Mouse (Mus musculus): ENCODE measurements at regions not wholly inside any gene's neighbourhood (a gene's known extent, or its start where the extent isn't known, plus 50 kb on each side); places are given as distances from the start of the nearest gene placed in this dataset.

DNA sequence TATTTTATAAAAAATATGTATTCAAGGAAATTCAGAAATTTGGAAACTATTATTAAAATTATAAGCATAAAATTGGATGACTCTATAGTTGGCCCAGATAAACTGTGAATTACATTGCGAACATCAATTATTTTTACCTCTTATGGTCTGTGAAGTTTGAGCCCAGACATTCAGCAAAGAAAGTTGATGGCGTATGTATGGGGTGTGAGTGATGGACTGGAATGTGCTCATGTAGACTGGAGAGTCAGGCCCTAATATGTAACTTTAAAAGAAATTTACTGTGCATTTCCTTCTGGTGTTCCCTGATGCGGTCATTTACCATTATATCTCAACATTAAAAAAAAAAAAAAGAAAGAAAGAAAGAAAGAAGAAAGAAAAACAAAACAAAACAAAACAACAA lies 592.1 kb downstream of the Bckdhb start:
- Histone ChIP-seq H3K27me3 (ENCODE audit: control insufficient read depth, insufficient read depth, low read length) (no peaks in the 10 kb centered on the region), H3K36me3 (replicated peaks; ENCODE audit: control insufficient read depth, insufficient read depth, low read length) (no peaks in the 10 kb centered on the region), H3K9ac (replicated peaks; ENCODE audit: low read depth, low read length) (no peak overlapping the region), H3K4me1 (ENCODE audit: control insufficient read depth, insufficient read depth) (no peaks in the 10 kb centered on the region), H3K4me3 (ENCODE audit: low read depth, low read length) (no peak overlapping the region), H3K9me3 (replicated peaks; ENCODE audit: control insufficient read depth, low read length) (no peaks in the 10 kb centered on the region), H3K4me2 (ENCODE audit: low read depth, low read length) (no peak overlapping the region), H3K27ac (ENCODE audit: low read depth) (no peak overlapping the region)
- TF ChIP-seq EP300 (IDR thresholded peaks at IDR 0.05; ENCODE audit: low read depth) (no peak), CTCF (IDR thresholded peaks at IDR 0.05; ENCODE audit: low read depth) (no peak)
- WGBS = 76% methylated on average over 3 of the region's 3 CpGs
- DNase-seq (ENCODE audit: low spot score) (no peak), ATAC-seq (ENCODE audit: insufficient read depth, low read depth) (no peak)

DNA sequence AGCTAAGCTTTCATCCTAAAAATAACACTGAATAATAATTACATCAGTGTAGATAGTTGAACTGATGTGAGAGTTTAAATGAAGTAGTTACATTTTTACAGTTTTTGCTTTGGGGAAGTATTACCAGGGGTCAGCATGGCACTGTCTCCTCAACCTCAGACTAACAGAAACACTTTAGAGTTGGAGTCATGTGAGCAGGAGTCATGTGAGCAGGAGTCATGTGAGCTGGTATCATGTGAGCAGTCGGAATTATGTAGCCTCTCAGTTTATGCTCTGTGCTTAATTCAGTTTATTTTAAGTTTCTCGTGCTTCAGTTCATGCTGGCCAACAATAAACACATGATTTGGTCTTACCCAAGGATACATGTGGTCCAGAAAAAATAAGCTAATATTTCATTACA lies 620.5 kb downstream of the Bckdhb start:
- no peak for TF ChIP-seq EP300 (IDR thresholded peaks at IDR 0.05; ENCODE audit: low read depth)
- TF ChIP-seq CTCF (IDR thresholded peaks at IDR 0.05; ENCODE audit: low read depth) = no peak
- ATAC-seq (ENCODE audit: insufficient read depth, low read depth) (no peak), DNase-seq (ENCODE audit: low spot score) (no peak)
- no peaks in the 10 kb centered on the region for H3K9me3 ChIP-seq (replicated peaks; ENCODE audit: control insufficient read depth, low read length)
- H3K27me3 ChIP-seq (ENCODE audit: control insufficient read depth, insufficient read depth, low read length) = no peaks in the 10 kb centered on the region
- no peaks in the 10 kb centered on the region for H3K36me3 ChIP-seq (replicated peaks; ENCODE audit: control insufficient read depth, insufficient read depth, low read length)
- no peak overlapping the region for H3K4me3 ChIP-seq (ENCODE audit: low read depth, low read length)
- H3K27ac ChIP-seq (ENCODE audit: low read depth) = no peak overlapping the region
- no peak overlapping the region for H3K4me2 ChIP-seq (ENCODE audit: low read depth, low read length)
- no peaks in the 10 kb centered on the region for H3K4me1 ChIP-seq (ENCODE audit: control insufficient read depth, insufficient read depth)
- WGBS = 70% methylated on average over 2 of the region's 2 CpGs
- H3K9ac ChIP-seq (replicated peaks; ENCODE audit: low read depth, low read length) = no peak overlapping the region

DNA sequence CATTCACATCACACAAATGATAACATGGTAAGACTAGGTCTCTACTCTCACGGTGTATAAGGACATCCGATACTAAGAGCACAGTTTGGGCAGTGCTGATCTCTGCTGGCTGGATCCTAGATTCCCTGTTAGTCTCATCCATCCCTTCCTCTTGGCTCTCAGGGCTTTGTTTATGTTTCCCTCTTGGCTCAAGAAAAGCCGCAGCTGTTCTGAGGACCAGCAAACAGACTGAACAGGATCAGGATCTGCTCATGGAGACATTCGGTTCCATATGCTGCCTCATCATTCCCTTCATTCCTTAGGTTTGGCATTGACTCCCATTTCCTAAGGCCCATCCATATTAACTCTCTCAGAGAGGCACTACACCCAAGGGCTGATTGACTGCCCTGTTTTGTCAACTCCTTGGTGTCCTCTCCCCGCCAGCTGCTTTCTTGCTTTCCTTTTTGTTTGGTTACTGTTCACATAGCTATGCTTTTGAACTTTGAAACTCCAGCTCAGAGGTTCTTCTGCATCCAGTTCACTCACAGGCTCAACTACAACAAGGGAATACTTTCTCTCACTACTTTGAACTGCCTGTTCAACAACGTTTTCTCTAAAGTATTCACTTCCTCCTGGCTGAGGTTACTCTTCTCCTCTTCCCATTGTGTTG lies 623.2 kb downstream of the Bckdhb start:
- no peak for TF ChIP-seq EP300 (IDR thresholded peaks at IDR 0.05; ENCODE audit: low read depth)
- no peak for TF ChIP-seq CTCF (IDR thresholded peaks at IDR 0.05; ENCODE audit: low read depth)
- Histone ChIP-seq H3K9me3 (replicated peaks; ENCODE audit: control insufficient read depth, low read length) (no peaks in the 10 kb centered on the region), H3K36me3 (replicated peaks; ENCODE audit: control insufficient read depth, insufficient read depth, low read length) (no peaks in the 10 kb centered on the region), H3K4me1 (ENCODE audit: control insufficient read depth, insufficient read depth) (no peaks in the 10 kb centered on the region), H3K4me3 (ENCODE audit: low read depth, low read length) (no peak overlapping the region), H3K4me2 (ENCODE audit: low read depth, low read length) (no peak overlapping the region), H3K27me3 (ENCODE audit: control insufficient read depth, insufficient read depth, low read length) (no peaks in the 10 kb centered on the region), H3K9ac (replicated peaks; ENCODE audit: low read depth, low read length) (no peak overlapping the region), H3K27ac (ENCODE audit: low read depth) (no peak overlapping the region)
- ATAC-seq (ENCODE audit: insufficient read depth, low read depth) = no peak
- WGBS = 61% methylated on average over 6 of the region's 6 CpGs
- DNase-seq (ENCODE audit: low spot score) = no peak

DNA sequence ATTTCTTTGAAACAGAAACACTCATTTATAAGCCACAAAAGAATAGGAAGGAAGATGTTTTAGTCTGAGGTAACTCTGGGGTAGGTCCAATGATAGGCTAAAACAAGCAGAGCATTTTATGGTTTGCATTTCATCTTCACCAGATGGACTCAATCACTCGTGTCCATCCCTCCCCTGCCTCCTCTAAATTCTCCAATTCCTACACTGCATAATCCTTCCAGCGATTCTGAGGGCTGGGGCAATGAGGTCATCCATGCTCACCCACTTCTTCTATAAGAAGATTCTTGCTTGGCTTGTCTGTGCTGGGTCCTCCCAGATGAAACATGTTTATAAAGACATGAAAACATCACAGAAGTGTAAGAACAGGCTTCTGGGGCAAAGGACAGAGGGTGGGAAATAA lies 630.3 kb downstream of the Bckdhb start:
- H3K4me3 ChIP-seq (ENCODE audit: low read depth, low read length) = no peak overlapping the region
- no peak overlapping the region for H3K4me2 ChIP-seq (ENCODE audit: low read depth, low read length)
- DNase-seq (ENCODE audit: low spot score) = no peak
- H3K27ac ChIP-seq (ENCODE audit: low read depth) = no peak overlapping the region
- 27% methylated on average over 2 of the region's 2 CpGs for WGBS
- no peaks in the 10 kb centered on the region for H3K9me3 ChIP-seq (replicated peaks; ENCODE audit: control insufficient read depth, low read length)
- H3K9ac ChIP-seq (replicated peaks; ENCODE audit: low read depth, low read length) = no peak overlapping the region
- no peaks in the 10 kb centered on the region for H3K27me3 ChIP-seq (ENCODE audit: control insufficient read depth, insufficient read depth, low read length)
- H3K36me3 ChIP-seq (replicated peaks; ENCODE audit: control insufficient read depth, insufficient read depth, low read length) = no peaks in the 10 kb centered on the region
- TF ChIP-seq CTCF (IDR thresholded peaks at IDR 0.05; ENCODE audit: low read depth) = no peak
- no peak for TF ChIP-seq EP300 (IDR thresholded peaks at IDR 0.05; ENCODE audit: low read depth)
- H3K4me1 ChIP-seq (ENCODE audit: control insufficient read depth, insufficient read depth) = no peaks in the 10 kb centered on the region
- no peak for ATAC-seq (ENCODE audit: insufficient read depth, low read depth)

DNA sequence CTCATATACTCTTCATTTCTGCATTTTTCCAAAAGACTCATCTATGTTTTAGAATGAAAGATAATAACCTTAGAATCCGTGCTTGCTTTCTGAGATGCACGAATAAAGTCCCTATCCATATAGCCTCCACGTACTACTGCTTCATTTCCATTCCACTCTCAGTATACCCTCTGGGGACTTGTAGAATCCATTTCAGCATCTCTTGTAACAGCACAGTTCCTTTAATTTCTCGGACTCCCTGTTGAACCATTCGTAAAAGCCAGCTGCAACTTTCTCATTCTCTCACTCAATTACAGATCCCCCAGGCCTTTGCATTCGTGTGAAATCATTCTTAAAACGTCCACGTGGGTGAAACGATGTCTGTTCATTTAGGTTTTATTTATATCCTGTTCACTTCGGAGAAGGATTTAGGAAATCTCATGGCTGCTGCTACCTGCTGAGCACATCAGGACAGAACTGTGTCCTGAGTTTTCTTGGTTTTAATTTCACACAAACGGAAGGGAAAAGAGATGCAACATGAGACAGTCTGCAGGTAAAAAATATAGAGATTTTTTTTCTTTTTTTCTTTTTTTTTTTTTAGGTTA lies 631.4 kb downstream of the Bckdhb start:
- Histone ChIP-seq H3K9me3 (replicated peaks; ENCODE audit: control insufficient read depth, low read length) (no peaks in the 10 kb centered on the region), H3K27ac (ENCODE audit: low read depth) (no peak overlapping the region), H3K4me1 (ENCODE audit: control insufficient read depth, insufficient read depth) (no peaks in the 10 kb centered on the region), H3K4me3 (ENCODE audit: low read depth, low read length) (no peak overlapping the region), H3K36me3 (replicated peaks; ENCODE audit: control insufficient read depth, insufficient read depth, low read length) (no peaks in the 10 kb centered on the region), H3K9ac (replicated peaks; ENCODE audit: low read depth, low read length) (no peak overlapping the region), H3K4me2 (ENCODE audit: low read depth, low read length) (no peak overlapping the region), H3K27me3 (ENCODE audit: control insufficient read depth, insufficient read depth, low read length) (no peaks in the 10 kb centered on the region)
- 65% methylated on average over 11 of the region's 11 CpGs for WGBS
- TF ChIP-seq EP300 (IDR thresholded peaks at IDR 0.05; ENCODE audit: low read depth) = no peak
- DNase-seq (ENCODE audit: low spot score) = no peak
- ATAC-seq (ENCODE audit: insufficient read depth, low read depth) = no peak

DNA sequence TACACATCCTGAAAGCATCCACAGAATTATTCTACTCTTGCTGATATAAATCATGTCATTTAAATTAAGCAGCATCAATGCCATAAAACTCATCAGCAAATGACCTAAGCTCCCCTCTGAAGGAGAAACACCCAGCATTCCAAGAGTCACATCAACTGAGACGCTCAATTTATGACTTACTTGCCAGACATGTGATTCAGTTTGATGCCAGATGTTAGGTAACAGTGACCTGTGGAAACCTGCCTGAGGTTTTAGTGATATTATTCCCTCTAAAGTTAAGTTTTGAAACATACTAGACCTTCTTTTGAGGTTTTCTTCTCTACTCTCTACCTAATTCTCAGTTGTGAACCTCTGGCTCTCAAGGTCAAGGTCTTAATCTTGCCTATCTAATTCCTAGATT lies 633.4 kb downstream of the Bckdhb start:
- no peak overlapping the region for H3K4me2 ChIP-seq (ENCODE audit: low read depth, low read length)
- DNase-seq (ENCODE audit: low spot score) = no peak
- H3K36me3 ChIP-seq (replicated peaks; ENCODE audit: control insufficient read depth, insufficient read depth, low read length) = no peaks in the 10 kb centered on the region
- ATAC-seq (ENCODE audit: insufficient read depth, low read depth) = no peak
- no peaks in the 10 kb centered on the region for H3K4me1 ChIP-seq (ENCODE audit: control insufficient read depth, insufficient read depth)
- TF ChIP-seq EP300 (IDR thresholded peaks at IDR 0.05; ENCODE audit: low read depth) (no peak), CTCF (IDR thresholded peaks at IDR 0.05; ENCODE audit: low read depth) (no peak)
- no peaks in the 10 kb centered on the region for H3K9me3 ChIP-seq (replicated peaks; ENCODE audit: control insufficient read depth, low read length)
- no peak overlapping the region for H3K27ac ChIP-seq (ENCODE audit: low read depth)
- WGBS = 61% methylated on average over 1 of the region's 1 CpGs
- H3K4me3 ChIP-seq (ENCODE audit: low read depth, low read length) = no peak overlapping the region
- no peaks in the 10 kb centered on the region for H3K27me3 ChIP-seq (ENCODE audit: control insufficient read depth, insufficient read depth, low read length)
- H3K9ac ChIP-seq (replicated peaks; ENCODE audit: low read depth, low read length) = no peak overlapping the region

All from heart, postnatal 0 days (tissue).